Mouse (Mus musculus) cerebral cortex, adult 2 months (tissue): ENCODE measurements around the gene Tspan3.

Experiments
- WGBS: fragments of 180-500 bp; shearing (Covaris S2); methylation state at CpG from one replicate; pipeline ENCODE4 v1.1.7; 2018; 5-methylcytosine and 5-hydroxymethylcytosine counted together

Tspan3 gene

DNA sequence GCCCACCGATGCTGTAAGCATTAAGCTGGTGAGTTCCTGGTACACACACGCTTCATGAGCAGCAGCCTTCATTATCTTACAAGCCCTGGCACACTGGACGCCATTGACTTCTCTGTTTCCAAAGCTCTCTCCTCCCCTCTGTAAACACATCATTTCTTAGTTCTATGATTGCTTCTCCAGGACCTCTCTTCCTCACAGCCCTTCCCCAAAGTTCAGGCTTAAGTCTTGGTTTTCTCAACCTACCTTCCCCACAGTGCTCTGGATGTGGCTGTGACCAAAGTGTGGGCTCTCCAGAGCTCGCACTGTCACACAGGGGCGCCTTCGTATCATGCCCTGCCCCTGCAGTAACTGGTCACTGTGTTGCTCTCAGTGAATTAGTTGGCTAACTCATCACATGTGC lies at the start of gene Tspan3:
TSS of gene Tspan3 (minus strand) at position 101 of the 400 bp plus-strand sequence.
- WGBS, result 90% methylated on average over 6 of the region's 6 CpGs

DNA sequence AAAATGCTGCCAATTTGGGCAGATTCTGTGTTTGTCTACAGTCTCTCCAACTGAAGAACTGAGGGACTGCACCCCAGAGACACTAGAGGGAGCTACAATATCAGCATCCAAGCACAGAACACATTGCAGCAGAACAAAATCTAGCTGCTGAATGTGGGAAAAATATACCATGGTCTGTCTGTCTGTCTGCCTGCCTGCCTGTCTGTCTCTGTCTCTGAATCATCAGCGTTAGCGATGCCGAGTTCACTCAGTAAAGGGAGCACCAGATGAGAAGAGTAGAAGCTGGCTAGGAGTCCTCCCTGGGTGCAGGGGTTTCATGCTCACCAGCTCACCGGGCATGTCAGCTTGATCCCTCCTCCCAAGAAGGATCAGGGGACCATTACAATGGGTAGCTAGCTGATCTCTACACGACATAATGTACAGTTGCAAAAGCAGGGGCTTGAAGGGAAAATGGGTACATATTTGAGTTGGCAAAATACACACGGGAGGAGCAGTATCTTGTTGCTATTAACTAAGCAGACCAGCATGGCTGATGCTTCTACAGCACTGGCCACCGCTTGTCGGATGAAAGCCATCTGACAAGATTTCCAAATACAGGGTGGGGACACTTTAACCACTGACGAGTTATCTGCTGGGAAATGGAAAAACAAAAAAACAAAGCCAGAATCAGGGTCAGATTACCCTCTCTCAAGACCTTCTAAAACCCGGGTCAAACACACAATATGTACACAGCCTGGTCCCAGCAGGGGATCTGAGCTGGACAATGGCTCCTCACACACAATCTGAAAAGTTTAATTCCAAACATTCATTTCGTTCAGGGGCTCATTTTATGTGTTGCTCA lies 48.4 kb upstream of the Tspan3 start:
- WGBS, result 15% methylated on average over 11 of the region's 11 CpGs

DNA sequence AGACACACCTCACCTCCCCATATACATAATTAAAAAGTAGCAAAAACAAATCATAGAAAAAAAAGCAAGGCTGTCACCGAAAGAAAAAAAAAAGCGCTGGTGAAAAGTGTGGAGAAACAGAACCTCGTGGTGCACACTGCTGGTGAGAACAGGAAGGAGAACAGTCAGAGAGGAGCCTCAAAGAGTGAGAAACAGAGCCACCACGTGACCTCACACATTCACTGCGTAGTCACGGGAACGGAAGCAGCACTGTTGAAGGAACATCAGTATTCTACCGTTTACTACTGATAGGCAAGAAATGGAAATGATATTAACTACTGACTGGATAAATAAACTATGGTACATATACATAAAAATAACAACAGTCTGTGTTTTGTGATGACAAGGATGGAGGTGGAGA lies 43.5 kb upstream of the Tspan3 start:
- 86% methylated on average over 8 of the region's 8 CpGs for WGBS

DNA sequence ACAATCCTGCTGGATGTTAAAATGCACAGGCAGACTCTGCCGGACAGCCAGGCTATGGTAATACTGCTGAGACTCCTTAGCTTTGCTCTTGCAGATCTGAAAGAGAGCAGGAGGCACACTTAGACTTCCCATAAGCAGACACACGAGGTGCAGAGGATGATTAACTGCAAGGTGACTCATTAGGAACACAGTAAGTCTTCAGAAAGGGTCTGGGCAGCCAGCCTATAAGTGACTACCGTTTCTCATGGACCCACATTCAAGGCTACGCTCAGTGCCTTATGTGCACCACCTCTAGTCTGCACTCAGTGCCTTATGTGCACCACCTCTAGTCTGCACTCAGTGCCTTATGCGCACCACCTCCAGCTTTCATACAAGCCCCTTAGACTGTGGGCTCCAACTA lies 42.2 kb upstream of the Tspan3 start:
- WGBS, result 76% methylated on average over 5 of the region's 5 CpGs

DNA sequence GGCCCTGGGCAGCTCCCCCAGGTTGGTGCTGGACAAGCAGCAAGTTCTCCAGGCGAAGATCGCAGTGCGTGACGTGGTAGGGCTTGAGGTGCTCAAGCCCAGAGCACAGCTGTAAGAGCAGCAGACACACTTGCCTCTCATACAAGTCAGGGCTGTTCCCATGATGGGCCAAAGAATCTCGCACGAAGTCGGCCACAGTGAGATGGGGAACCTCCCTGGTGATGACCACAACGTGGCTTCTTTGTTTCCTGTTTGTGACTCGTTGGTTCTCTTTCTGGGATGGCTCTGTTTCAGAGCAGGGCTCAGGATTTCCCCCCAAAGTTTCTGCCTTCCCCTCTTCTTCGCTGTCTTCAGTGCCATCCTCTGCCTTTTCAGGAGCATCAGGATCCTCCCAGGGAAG lies 41.8 kb upstream of the Tspan3 start:
- WGBS, result 89% methylated on average over 10 of the region's 10 CpGs

DNA sequence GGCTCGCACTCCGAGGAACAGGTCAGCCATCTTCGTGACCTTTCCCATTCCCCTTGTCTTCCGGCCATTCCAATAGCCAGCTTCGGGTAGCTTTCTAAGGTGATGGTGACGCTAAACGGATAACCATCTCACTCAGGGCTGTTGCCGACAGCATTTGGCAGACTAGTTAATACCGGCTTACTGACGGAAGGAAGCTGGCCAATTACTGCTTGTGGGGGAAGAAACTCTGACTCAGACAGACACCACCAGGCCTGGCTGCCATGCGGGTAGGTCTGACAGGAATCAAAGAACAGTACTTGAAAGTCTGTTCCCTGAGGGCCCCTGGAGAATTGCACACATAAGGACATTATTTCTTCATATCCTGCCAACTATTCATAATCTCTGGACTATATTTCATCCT lies 40.1 kb upstream of the Tspan3 start:
- 76% methylated on average over 11 of the region's 11 CpGs for WGBS

DNA sequence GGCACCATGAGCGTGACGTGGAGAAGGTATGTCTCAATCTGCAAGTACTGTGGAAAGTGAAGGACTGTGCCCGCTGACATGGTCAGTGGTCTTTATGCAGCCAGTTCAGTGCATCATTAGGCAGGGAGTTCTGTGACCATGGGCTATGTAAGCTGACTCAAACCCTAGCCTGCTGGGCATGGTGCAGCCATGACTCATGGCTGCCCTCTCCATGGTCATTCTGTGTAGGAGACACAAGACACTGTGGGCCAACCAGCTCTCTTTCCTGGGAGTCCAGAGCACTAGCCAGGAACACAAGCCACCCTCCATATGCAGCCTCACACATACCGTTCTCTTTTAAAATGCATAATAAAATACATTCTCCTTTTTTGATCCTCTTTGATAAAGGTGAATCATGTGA lies 39.0 kb upstream of the Tspan3 start:
- 98% methylated on average over 4 of the region's 4 CpGs for WGBS

DNA sequence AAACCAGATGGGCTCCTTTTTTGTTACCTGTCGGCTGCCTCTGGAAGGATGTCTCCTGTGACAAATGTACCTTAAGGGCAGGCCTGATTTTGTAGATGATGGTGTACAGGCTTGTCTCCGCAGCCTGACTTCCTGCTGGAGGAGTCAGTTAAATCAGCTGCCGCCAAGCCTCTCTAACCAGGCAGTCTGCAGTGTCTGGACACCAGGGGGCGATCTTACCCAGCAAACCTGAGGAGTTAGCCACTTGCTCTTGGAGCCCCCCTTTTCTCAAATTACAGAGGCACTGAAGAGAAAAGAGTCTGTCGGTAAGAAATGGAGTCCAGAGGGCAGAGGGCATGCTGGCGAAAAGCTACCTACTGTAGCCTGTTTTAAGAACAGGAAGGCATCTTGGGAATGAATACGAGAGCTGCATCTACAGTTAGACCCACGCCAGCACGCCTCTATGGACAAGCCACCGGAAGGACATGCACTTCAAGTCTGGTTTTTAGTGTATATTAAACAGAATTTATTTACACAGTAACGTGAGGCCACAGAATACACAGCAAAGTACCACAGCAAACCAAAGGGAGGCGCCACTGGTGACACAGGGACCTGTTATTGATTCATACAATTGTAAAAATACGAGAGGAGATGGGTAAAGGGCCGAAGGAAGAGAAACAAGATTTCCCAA lies 35.5 kb upstream of the Tspan3 start:
- 47% methylated on average over 14 of the region's 14 CpGs for WGBS

DNA sequence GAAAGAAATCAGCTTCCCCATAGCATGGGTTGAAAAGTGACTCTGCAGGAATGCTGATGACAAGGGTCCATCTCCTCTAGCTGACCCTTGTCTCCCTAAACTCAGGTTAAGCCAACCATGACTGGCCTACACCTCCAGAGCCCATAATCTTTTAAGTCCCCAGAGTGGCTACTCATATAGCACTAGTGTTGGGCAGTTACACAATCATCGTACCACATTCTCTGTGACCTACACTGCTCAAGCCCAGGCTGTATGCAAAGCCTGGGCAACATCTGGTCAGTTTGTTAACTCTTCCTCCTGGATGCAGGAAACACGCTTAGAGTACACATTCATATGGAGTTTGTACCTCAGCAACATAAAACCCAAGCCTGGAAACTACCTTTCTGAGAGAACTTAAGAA lies 34.9 kb upstream of the Tspan3 start:
- WGBS, result 69% methylated on average over 2 of the region's 2 CpGs

DNA sequence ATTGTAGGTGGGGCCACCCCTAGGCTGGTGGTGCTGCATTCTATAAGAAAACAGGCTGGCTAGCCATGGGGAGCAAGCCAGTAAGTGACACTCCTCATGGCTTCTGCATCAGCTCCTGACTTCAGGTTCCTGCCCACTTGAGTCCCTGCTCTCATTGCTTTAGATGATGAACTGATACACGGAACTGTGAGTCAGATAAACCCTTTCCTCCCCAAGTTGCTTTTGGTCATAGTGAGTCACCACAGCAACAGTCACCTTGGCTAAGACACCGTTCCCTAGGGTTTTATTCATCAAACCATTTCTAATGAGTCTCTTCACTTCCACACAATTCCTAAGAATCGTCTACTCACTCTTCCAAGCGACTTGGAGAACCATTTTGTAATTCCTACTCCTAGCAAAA lies 31.6 kb upstream of the Tspan3 start:
- 87% methylated on average over 4 of the region's 4 CpGs for WGBS

DNA sequence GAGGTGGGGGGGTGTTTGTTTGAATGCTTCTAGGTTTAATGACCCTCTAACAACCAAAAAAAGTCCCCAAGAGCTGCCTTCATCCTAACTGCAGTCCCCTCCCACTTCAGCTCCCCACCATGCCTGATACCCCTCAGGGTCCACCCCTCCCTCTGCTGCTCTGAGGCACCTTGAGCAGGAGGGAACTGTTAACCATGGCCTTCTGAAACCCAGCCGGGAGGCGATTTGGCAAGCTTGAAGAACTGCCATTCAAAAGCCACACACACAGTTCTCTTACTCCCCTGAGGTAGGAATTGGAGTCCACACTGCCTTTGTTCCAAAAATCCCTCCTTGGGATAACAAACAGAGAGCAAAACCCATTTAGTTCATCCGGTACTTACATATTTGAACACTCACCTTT lies 29.9 kb upstream of the Tspan3 start:
- 72% methylated on average over 3 of the region's 3 CpGs for WGBS

DNA sequence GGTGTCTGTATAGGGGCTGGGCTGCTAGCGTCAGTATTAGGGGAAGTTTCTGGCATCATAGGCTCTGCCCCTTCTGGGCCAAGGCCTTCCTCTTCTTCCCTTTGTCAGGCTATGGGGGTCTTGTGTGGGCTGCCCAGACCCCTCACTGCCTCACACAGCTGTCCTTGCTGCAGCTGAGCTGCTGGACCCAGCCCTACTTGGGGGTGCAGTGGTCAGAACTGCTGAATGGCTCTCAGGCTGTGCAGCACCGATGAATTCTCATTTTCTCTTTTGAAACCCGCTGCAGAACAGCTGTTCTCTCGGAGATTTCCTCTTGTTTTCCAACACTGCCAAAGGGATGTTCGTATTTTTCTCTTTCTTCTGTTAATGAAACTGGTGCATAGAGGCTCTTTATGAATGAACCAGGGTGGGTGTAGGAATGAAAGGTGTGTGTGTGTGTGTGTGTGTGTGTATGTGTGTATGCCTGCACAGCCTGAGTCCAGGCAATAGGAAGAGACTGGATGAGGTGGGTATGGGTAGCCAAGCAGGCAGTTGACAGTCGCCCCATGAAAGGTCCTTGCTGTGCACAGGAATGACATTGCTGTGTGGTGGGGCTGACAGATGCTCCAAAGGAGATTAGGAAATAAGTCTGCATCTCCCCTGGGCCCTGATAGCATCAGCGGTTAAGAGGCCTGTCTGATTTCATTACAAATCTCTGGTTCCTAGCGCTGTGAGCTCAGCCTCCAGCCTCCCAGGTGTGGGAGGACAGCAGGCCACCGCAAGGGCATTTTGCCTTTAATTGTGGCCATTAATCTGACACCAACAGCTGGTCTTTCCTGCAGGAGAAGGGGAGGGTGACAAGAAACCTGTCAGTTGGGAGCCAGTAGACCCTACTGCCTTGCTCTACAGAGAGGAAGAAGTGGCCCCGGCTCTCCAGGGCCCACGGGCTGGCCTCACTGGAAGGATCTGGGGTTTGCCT lies 26.5 kb upstream of the Tspan3 start:
- WGBS, result 75% methylated on average over 11 of the region's 11 CpGs

DNA sequence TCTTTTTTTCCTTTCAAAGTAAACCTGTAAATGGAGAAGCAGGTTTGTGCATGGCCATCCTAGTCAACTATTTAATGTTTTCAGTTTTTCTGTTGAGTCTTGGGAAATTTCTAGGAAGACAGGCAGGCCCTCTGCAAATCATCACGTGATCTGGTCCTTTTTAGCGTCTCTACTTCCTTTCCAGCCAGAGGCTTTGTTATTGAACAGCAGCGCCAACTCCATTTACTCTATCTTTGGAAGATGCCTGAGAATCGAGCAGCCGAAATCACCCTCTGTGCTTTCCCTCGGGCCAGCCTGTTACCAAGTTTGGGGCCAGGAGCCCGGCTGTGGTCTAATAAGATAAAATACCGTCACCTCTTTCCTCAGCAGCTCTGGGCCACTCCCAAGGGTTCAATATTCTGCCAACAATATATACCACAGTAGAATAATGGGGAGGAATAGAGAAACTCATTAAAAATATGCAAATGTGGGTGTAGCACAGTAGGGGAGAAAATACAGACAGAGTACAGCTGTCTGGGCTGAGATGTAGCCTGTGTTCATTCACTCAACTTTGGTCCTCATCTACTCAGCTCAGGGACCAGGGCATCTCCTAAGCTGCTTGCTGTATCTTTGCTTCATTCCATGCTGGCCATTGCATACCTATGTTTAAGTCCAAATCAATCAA lies 15.0 kb upstream of the Tspan3 start:
- 46% methylated on average over 8 of the region's 8 CpGs for WGBS

DNA sequence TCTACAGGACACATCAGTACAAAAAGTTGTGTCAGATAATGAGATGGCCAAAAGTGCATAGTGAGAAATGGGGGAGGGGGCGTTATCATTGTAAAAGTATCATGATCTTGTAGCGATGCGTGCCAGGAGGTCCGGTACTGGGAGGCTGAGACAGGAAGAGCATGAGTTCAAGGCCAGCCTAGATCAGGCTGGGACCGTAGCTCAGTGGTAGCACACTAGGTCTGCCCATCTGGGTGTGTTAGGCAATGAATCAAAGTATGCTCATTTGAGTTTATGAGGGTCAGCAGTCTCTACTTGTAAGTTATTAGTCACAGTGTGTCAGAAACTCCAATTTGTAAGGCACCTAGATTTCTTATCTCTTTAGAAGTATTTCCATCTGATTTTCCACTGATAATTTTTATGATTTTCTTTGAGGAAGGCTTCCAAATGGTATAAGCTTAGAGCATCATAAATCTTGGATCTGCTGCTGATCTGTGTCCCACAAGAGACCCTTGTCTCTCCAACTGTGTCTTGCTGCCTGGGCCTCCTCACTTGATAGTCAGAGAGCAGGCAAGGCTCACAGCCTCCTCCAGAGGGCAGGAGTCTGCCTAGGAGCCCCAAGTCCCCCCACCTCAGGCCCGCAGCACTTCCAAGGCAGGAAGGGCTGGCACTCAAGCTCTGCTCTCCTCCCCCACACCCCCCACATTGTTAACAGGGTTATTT lies 14.3 kb upstream of the Tspan3 start:
- 86% methylated on average over 6 of the region's 6 CpGs for WGBS

DNA sequence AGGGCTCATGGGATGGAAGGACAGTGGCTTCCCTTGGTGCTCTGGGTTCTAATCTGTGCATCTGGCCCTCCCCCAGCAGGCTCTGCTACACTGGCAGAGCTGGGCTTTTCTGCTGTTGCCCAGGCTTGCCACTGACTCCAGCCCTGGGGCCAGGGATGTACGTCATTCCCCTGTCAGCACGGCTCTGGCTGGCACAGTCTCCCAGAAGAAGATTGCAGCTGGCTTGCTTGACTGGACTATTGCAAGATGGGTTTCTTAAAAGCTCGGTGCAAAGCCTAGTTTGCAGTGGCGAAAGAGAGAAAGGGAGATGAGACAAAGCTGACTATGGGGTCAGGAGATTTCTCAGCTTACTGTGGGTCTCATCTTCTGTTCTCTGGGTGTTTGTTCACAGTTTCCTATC lies 12.1 kb upstream of the Tspan3 start:
- 63% methylated on average over 4 of the region's 4 CpGs for WGBS

DNA sequence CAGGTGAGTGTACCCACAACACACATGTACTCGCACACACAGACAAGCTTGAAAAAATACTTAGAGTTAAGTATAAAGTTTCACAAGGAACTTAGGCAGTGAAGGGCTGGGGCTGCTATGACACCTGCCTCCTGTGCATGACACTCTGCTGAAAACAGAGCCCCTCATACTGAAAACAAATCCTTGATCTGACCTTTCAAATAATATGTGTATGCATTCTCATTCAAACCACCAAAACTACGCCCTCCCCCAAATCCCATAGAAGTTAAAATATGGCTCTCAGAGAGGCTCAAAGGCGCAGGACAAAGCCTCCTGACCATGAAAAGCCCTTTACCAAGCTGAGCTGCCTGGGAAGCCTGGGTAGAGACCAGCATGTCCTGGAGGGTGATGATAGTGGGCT lies 10.0 kb upstream of the Tspan3 start:
- 97% methylated on average over 3 of the region's 3 CpGs for WGBS

DNA sequence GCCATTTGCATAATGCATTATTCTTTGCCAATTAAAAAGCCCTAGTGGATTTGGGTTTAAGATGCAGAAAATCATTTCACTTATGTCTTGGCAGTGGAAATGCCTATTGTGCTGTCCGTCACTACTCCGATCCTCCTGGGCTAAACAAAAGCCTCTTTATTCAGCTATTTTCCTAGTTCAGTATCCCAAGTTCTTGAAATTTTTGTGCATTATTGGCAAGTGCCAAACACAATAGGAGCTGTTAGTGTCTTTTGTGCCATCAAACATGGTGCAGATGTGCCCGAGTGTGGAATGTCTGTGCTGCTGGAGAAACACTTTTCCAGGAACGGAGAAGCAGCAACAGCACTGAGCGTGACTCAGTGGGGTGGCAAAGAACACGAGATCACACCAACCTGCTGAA lies 2.4 kb upstream of the Tspan3 start:
- WGBS, result 48% methylated on average over 6 of the region's 6 CpGs

DNA sequence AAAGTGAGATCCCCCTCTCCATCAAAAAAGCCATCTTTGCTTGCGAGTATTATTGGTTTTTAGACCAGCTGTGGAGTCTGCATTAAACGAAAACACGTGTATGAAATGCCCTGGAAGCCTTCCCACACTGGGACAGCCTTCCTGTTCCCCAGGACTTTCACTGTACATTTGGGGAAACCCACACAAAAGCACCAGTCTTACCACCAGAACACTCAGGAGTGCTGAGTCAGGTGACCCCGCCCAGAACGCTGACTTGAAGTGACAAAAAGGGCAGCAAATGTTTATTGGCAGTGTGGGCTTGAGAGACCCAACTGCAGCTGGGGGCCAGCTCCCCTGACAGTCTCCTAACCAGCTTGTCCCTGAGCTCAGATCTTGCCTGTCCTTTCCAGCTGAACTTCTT lies 884 bp upstream of the Tspan3 start:
- WGBS, result 65% methylated on average over 5 of the region's 5 CpGs

DNA sequence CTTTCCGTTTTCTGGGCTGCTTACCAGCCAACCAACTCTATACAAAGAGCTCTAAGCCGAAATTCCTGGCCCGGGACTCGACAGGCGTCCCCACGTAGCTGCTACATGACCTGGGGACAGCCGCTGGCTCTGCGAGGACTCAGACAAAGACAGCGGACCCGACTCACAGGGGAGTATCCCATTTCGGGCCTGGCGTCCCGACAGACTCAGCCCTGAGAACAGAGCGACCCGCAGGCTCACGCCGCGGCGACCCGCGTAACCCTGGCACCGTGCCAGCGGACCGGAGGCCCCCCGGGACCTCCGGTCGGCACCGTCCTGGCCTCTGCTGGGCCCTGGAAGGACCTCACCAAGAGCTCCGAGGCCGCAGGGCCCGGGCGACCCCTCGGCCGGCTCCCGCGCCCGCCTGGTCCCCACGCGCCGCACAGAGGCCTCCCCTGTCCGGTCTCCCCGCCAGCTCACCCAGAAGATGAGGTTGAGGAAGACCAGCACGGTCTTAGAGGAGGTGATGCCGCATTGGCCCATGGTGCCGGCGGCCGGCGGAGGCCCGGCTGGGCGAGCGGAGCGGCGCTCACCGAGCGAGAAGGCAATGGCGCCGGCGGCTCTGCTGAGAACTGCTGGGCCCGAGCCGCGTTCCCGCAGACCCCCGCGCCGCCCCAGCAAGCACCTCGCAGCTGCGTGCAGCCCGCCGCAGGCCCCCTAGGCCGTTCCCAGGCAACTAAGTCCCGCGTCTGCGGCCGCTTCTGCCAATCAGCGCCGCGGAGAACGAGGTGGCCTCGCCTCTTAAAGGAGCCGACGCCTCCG lies 4.7 kb downstream of the Tspan3 start:
- under 1% methylated on average over 82 of the region's 82 CpGs for WGBS

DNA sequence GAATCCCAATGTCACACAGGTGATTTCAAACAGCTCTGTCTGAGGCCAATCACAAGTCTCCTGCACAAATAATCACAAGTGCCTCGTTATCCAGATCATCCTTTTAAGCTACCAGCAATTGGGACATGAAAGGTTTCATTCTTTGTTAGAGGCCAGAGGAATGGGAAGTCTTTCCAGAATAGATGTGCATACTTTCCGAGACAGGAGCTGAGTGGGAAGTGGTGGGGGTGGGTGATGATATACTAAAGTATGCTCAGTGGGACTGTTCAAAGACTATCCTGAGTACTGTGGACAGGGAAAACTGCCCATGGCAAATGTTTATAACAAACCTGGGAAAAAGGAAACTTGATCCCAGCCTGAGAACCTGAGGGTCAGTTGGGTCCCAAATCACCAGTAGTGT lies 5.8 kb downstream of the Tspan3 start:
- 2% methylated on average over 2 of the region's 2 CpGs for WGBS
